Mouse (Mus musculus): Measurements from ENCODE around the gene Tmem37. TPM values are rescaled to one million over a fixed set of nuclear protein-coding genes. Genes with fewer than 3 reads are reported as not detected.

The Tmem37 gene
- polyA plus RNA-seq, 2 experiments: 6.2 to 9.7 TPM

- 61% methylated on average over 8 of the region's 8 CpGs for WGBS
- no peak for TF ChIP-seq POLR2A (IDR thresholded peaks at IDR 0.05; ENCODE audit: borderline replicate concordance, extremely low read depth, insufficient read depth, insufficient read length)
- Histone ChIP-seq H3K27ac (replicated peaks; ENCODE audit: low read depth, low read length) (no peak overlapping the region), H3K4me1 (ENCODE audit: control insufficient read depth, insufficient read depth, low read length) (peaks cover 6% of the 10 kb centered on the region; the same call in 1 of the 2 replicates), H3K9me3 (ENCODE audit: control insufficient read depth, low read length) (no peaks in the 10 kb centered on the region), H3K27me3 (ENCODE audit: control insufficient read depth, insufficient read depth, low read length) (no peaks in the 10 kb centered on the region), H3K4me2 (replicated peaks; ENCODE audit: low read depth, low read length, severe bottlenecking) (no peak overlapping the region), H3K4me3 (replicated peaks; ENCODE audit: low read length) (no peak overlapping the region), H3K9ac (ENCODE audit: low read depth, low read length, severe bottlenecking) (no peak overlapping the region), H3K36me3 (ENCODE audit: control insufficient read depth, insufficient read depth, low read length) (no peaks in the 10 kb centered on the region)
- no peak for DNase-seq (ENCODE audit: low spot score)
- no peak for ATAC-seq (ENCODE audit: low FRiP score, low read depth)
Measured at GRCm38 (mm10) chr1:120057674-120058430, 16.0 kb downstream of the Tmem37 start.

DNA sequence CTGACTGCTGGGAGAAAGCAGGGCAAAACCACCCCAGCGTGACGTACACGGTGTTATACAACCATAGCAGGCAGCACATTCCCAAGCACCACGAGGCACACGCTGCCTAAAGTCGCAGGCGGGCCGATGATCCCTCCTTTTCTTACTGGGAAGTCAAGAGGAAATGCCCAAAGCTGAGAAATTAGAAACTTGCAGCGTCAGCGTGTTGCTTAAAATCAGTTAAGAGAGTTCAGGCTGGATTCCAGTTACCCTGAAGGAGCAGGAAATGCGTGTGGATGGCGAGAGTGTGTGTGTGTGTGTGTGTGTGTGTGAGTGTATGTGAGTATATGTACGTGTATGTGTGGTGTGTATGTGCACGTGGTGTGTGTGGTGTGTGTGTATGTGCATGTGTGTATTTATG is 16.8 kb downstream of the Tmem37 start:
- no peak overlapping the region for H3K4me3 ChIP-seq (replicated peaks; ENCODE audit: low read length)
- H3K9me3 ChIP-seq (ENCODE audit: control insufficient read depth, low read length): no peaks in the 10 kb centered on the region
- no peak for ATAC-seq (ENCODE audit: low FRiP score, low read depth)
- H3K4me2 ChIP-seq (replicated peaks; ENCODE audit: low read depth, low read length, severe bottlenecking): no peak overlapping the region
- WGBS: 61% methylated on average over 14 of the region's 14 CpGs
- peaks cover 6% of the 10 kb centered on the region; the same call in 1 of the 2 replicates for H3K4me1 ChIP-seq (ENCODE audit: control insufficient read depth, insufficient read depth, low read length)
- H3K27ac ChIP-seq (replicated peaks; ENCODE audit: low read depth, low read length): no peak overlapping the region
- no peak for TF ChIP-seq POLR2A (IDR thresholded peaks at IDR 0.05; ENCODE audit: borderline replicate concordance, extremely low read depth, insufficient read depth, insufficient read length)
- no peak overlapping the region for H3K9ac ChIP-seq (ENCODE audit: low read depth, low read length, severe bottlenecking)
- peak; percentile 21 for DNase-seq (ENCODE audit: low spot score)
- H3K36me3 ChIP-seq (ENCODE audit: control insufficient read depth, insufficient read depth, low read length): no peaks in the 10 kb centered on the region
- H3K27me3 ChIP-seq (ENCODE audit: control insufficient read depth, insufficient read depth, low read length): no peaks in the 10 kb centered on the region

DNA sequence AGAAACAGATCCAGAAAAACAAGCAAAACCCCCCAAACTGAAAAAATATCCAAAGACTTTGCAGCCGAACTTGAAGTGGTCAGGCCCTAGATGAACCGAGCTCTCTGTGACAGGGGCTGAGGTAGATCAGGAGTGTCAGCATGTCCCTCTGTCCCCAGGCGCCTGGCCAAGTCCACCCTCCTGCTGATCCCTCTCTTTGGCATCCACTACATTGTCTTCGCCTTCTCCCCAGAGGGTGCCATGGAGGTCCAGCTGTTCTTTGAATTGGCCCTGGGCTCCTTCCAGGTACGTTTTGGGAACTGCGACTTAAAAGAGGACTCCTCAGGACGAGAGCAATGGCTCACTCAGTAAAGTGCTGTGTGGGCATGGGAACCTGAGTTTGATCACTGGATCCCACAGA is 17.6 kb downstream of the Tmem37 start:
- no peak overlapping the region for H3K4me3 ChIP-seq (replicated peaks; ENCODE audit: low read length)
- ATAC-seq (ENCODE audit: low FRiP score, low read depth): no peak
- H3K36me3 ChIP-seq (ENCODE audit: control insufficient read depth, insufficient read depth, low read length): no peaks in the 10 kb centered on the region
- H3K4me1 ChIP-seq (ENCODE audit: control insufficient read depth, insufficient read depth, low read length): peaks cover 6% of the 10 kb centered on the region; the same call in 1 of the 2 replicates
- H3K9me3 ChIP-seq (ENCODE audit: control insufficient read depth, low read length): no peaks in the 10 kb centered on the region
- WGBS: 67% methylated on average over 7 of the region's 7 CpGs
- no peaks in the 10 kb centered on the region for H3K27me3 ChIP-seq (ENCODE audit: control insufficient read depth, insufficient read depth, low read length)
- H3K27ac ChIP-seq (replicated peaks; ENCODE audit: low read depth, low read length): no peak overlapping the region
- H3K4me2 ChIP-seq (replicated peaks; ENCODE audit: low read depth, low read length, severe bottlenecking): no peak overlapping the region
- no peak for TF ChIP-seq POLR2A (IDR thresholded peaks at IDR 0.05; ENCODE audit: borderline replicate concordance, extremely low read depth, insufficient read depth, insufficient read length)
- DNase-seq (ENCODE audit: low spot score): no peak
- H3K9ac ChIP-seq (ENCODE audit: low read depth, low read length, severe bottlenecking): no peak overlapping the region

DNA sequence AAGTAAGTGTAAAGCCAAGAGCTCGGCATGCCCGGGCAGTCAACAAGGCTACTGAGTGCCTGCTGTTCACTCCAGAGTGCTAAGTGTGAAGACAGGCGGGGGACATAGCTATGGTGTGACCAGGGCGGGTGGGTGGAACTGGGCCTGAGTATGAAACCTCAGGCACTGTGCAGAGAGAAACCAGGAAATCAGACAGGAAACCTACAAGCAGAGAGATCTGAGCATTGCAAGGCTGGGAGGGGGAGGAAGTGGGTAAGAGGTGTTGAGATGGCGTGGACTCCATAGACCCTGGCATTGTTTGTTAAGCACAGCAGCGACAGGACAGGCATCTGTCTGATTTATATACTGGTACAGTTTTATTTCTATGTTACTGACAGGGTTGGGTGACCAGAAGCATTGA is 18.4 kb downstream of the Tmem37 start:
- no peak overlapping the region for H3K9ac ChIP-seq (ENCODE audit: low read depth, low read length, severe bottlenecking)
- TF ChIP-seq POLR2A (IDR thresholded peaks at IDR 0.05; ENCODE audit: borderline replicate concordance, extremely low read depth, insufficient read depth, insufficient read length): no peak
- H3K36me3 ChIP-seq (ENCODE audit: control insufficient read depth, insufficient read depth, low read length): no peaks in the 10 kb centered on the region
- ATAC-seq (ENCODE audit: low FRiP score, low read depth) (no peak), DNase-seq (ENCODE audit: low spot score) (no peak)
- no peak overlapping the region for H3K4me2 ChIP-seq (replicated peaks; ENCODE audit: low read depth, low read length, severe bottlenecking)
- WGBS: 69% methylated on average over 6 of the region's 6 CpGs
- no peaks in the 10 kb centered on the region for H3K27me3 ChIP-seq (ENCODE audit: control insufficient read depth, insufficient read depth, low read length)
- H3K9me3 ChIP-seq (ENCODE audit: control insufficient read depth, low read length): no peaks in the 10 kb centered on the region
- peaks cover 6% of the 10 kb centered on the region; the same call in 1 of the 2 replicates for H3K4me1 ChIP-seq (ENCODE audit: control insufficient read depth, insufficient read depth, low read length)
- H3K27ac ChIP-seq (replicated peaks; ENCODE audit: low read depth, low read length): no peak overlapping the region
- no peak overlapping the region for H3K4me3 ChIP-seq (replicated peaks; ENCODE audit: low read length)

- DNase-seq (ENCODE audit: low spot score) (no peak), ATAC-seq (ENCODE audit: low FRiP score, low read depth) (no peak)
- Histone ChIP-seq H3K27me3 (ENCODE audit: control insufficient read depth, insufficient read depth, low read length) (no peaks in the 10 kb centered on the region), H3K9ac (ENCODE audit: low read depth, low read length, severe bottlenecking) (no peak overlapping the region), H3K4me1 (ENCODE audit: control insufficient read depth, insufficient read depth, low read length) (peaks cover 6% of the 10 kb centered on the region; the same call in 1 of the 2 replicates), H3K4me2 (replicated peaks; ENCODE audit: low read depth, low read length, severe bottlenecking) (no peak overlapping the region), H3K27ac (replicated peaks; ENCODE audit: low read depth, low read length) (no peak overlapping the region), H3K4me3 (replicated peaks; ENCODE audit: low read length) (no peak overlapping the region), H3K36me3 (ENCODE audit: control insufficient read depth, insufficient read depth, low read length) (no peaks in the 10 kb centered on the region), H3K9me3 (ENCODE audit: control insufficient read depth, low read length) (no peaks in the 10 kb centered on the region)
- no peak for TF ChIP-seq POLR2A (IDR thresholded peaks at IDR 0.05; ENCODE audit: borderline replicate concordance, extremely low read depth, insufficient read depth, insufficient read length)
- WGBS: 85% methylated on average over 6 of the region's 6 CpGs
Measured at GRCm38 (mm10) chr1:120054997-120055396, 18.9 kb downstream of the Tmem37 start.

Measured in limb, embryonic 14.5 days (tissue).